Mouse (Mus musculus) embryonic facial prominence, embryonic 11.5 days (tissue): ENCODE measurements around the gene Shisa5. TPM values are rescaled to one million over a fixed set of nuclear protein-coding genes. Genes with fewer than 3 reads are reported as not detected.

Experiments
- ATAC-seq: fragments of 200-750 bp; cut with Nextera tagmentation; replicated peaks from 2 replicates; pipeline ENCODE4 v1.8.0; 2017; ENCODE audit warnings: low read depth; ENCODE audit not compliant: insufficient number of reproducible peaks, low FRiP score, low TSS enrichment
- DNase-seq: peaks from one replicate; pipeline ENCODE4 v3.0.0-alpha.2; 2015; ENCODE audit warnings: low spot score
- H3K27ac ChIP-seq: fragments of 300-500 bp; sonication (generic); replicated peaks from 2 replicates; pipeline ENCODE4 v1.5.1; 2014; ENCODE audit warnings: mild to moderate bottlenecking, low read depth, low read length, control low read depth
- H3K27me3 ChIP-seq: fragments of 300-500 bp; sonication (generic); 2 replicates; pipeline ENCODE4 v1.6.1; 2014; ENCODE audit warnings: mild to moderate bottlenecking, low read length, moderate library complexity, mixed read lengths; ENCODE audit not compliant: control insufficient read depth, insufficient read depth
- H3K36me3 ChIP-seq: fragments of 300-500 bp; sonication (generic); replicated peaks from 2 replicates; pipeline ENCODE4 v1.6.1; 2014; ENCODE audit warnings: low read depth, mild to moderate bottlenecking, low read length, moderate library complexity, mixed read lengths; ENCODE audit not compliant: control insufficient read depth, insufficient read depth
- H3K4me1 ChIP-seq: fragments of 300-500 bp; sonication (generic); 2 replicates; pipeline ENCODE4 v1.6.1; 2014; ENCODE audit warnings: low read length, mixed read lengths; ENCODE audit not compliant: control insufficient read depth, insufficient read depth
- H3K4me2 ChIP-seq: fragments of 300-500 bp; sonication (generic); 2 replicates; pipeline ENCODE4 v1.6.1; 2014; ENCODE audit warnings: low read depth, mild to moderate bottlenecking, control low read depth, low read length, moderate library complexity
- H3K4me3 ChIP-seq: fragments of 300-500 bp; sonication (generic); 2 replicates; pipeline ENCODE4 v1.5.1; 2014; ENCODE audit warnings: low read depth, low read length, control low read depth
- H3K9ac ChIP-seq: fragments of 300-500 bp; sonication (generic); replicated peaks from 2 replicates; pipeline ENCODE4 v1.6.1; 2014; ENCODE audit warnings: mild to moderate bottlenecking, control low read depth, low read length
- H3K9me3 ChIP-seq: fragments of 300-500 bp; sonication (generic); replicated peaks from 2 replicates; pipeline ENCODE4 v1.6.1; 2016; ENCODE audit warnings: mild to moderate bottlenecking, low read length, inconsistent platforms, mixed read lengths; ENCODE audit not compliant: control insufficient read depth
- WGBS: fragments of 180-500 bp; shearing (Covaris S2); extraction: QIAGEN DNeasy Blood & Tissue Kit; methylation state at CpG from one replicate; pipeline ENCODE4 v1.1.7; 2014; 5-methylcytosine and 5-hydroxymethylcytosine counted together
- polyA plus RNA-seq: library from polyadenylated mRNA; unstranded; fragments of >200 nt; fragmentation: Nextera tagmentation; extraction: Ambion mirVana; gene quantifications from 2 replicates; pipeline ENCODE4 v1.2.1, GENCODE M21; 2014

The Shisa5 gene
- polyA plus RNA-seq = 33.2 and 37.0 TPM in 2 replicates

GRCm38 (mm10) chr9:109038086-109038895 is at the start of gene Shisa5:
Gene Shisa5 (plus strand): TSS chr9:109038565.
- Histone ChIP-seq H3K9me3 (no peaks in the 10 kb centered on the region), H3K9ac (peak within 1 kb of the TSS; percentile 68), H3K4me3 (peak within 1 kb of the TSS; percentile 53), H3K27ac (no peak within 1 kb of the TSS), H3K4me1 (no peaks in the 10 kb centered on the region), H3K27me3 (no peaks in the 10 kb centered on the region), H3K4me2 (peak within 1 kb of the TSS; percentile 65), H3K36me3 (no peaks in the 10 kb centered on the region)
- peak; percentile 83 for DNase-seq
- WGBS = 1% methylated on average over 38 of the region's 40 CpGs
- ATAC-seq = peak; percentile 83

DNA sequence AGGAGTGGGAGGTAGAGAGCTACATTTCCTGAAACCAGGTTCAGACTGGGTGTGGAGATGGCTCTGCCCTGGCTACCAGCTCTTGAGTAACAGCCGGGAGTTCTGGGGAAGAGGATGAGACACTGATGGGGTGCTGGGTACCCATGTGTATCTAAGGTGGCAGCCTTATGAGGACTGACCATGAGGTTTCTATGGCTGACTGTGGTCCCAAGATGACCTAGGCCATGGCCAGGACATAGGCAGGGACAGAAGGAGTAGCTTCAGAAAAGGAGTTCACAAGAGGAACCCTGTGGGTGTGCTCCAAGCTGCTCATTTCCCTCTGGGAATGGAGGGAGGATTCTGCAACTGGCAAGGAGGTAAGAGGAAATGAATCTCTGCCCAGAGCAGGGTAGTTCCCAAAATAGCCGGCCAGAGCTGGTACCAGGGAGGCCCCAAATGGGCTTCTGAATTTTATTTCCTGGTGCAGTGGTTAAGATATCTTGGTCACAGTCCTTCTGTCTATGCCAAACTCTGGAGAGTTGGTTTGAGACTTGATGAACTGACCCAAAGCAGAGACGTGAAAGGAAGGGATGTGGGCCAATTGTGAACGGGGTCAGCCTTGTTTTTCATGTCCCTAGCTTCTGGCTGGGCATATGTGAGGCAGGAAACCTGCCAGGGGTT is 48.4 kb upstream of the Shisa5 start:
- no peaks in the 10 kb centered on the region for H3K36me3 ChIP-seq
- ATAC-seq (no peak), DNase-seq (no peak)
- H3K9me3 ChIP-seq = no peaks in the 10 kb centered on the region
- WGBS = 72% methylated on average over 4 of the region's 4 CpGs
- H3K4me3 ChIP-seq = no peak overlapping the region
- peaks cover 3% of the 10 kb centered on the region; the same call in 1 of the 2 replicates for H3K4me1 ChIP-seq
- no peak overlapping the region for H3K27ac ChIP-seq
- H3K27me3 ChIP-seq = no peaks in the 10 kb centered on the region
- H3K9ac ChIP-seq = no peak overlapping the region
- H3K4me2 ChIP-seq = no peak overlapping the region

- no peaks in the 10 kb centered on the region for H3K9me3 ChIP-seq
- H3K27me3 ChIP-seq = no peaks in the 10 kb centered on the region
- H3K4me2 ChIP-seq = no peak overlapping the region
- no peak overlapping the region for H3K4me3 ChIP-seq
- H3K27ac ChIP-seq = no peak overlapping the region
- H3K9ac ChIP-seq = no peak overlapping the region
- H3K36me3 ChIP-seq = no peaks in the 10 kb centered on the region
- ATAC-seq (no peak), DNase-seq (peak; percentile 49)
- WGBS = 48% methylated on average over 7 of the region's 7 CpGs
- H3K4me1 ChIP-seq = peaks cover 3% of the 10 kb centered on the region; the same call in 1 of the 2 replicates
Observed at GRCm38 (mm10) chr9:108990462-108990820, 47.9 kb upstream of the Shisa5 start.

DNA sequence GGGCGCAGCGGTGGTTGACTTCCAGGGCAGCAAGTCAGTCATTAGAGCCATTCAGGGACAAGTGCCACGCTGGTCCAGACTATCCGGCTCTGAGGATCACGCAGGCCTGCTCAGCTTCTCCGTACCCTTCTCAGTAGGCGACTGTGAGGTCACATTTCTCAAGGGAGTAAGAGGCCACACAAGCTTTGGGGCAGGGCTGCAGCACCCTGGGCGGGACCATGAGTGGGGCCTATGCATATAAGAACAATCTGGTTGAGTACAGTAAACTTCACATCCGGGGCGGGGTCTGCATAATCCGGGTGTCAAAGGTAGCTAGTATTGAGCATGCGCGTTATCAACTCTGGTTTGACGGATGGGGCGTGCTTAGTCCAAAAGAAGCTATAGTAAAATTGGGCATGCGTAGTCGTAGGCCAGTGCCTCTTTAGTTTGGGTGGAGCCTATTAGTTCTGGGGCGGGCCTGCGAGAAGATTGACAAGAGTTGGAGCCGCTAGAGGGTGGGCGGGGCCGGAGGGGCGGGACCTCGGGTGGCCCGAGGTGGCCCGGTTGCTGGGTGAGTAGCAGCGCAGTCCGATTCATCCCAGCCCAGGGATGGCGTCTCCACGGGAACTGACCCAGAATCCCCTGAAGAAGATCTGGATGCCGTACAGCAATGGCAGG is 46.8 kb upstream of the Shisa5 start, which contains the start of gene Pfkfb4:
Gene Pfkfb4 (plus strand): TSS at position 351 of the 657 bp plus-strand sequence.
- peak within 1 kb of the TSS; percentile 51 for H3K4me3 ChIP-seq
- WGBS = 2% methylated on average over 31 of the region's 31 CpGs
- no peaks in the 10 kb centered on the region for H3K27me3 ChIP-seq
- ATAC-seq (peak; percentile 95), DNase-seq (peak; percentile 99)
- H3K4me2 ChIP-seq = peak within 1 kb of the TSS; percentile 78
- no peaks in the 10 kb centered on the region for H3K9me3 ChIP-seq
- H3K9ac ChIP-seq = peak within 1 kb of the TSS; percentile 61
- H3K27ac ChIP-seq = peak within 1 kb of the TSS; percentile 68
- H3K36me3 ChIP-seq = no peaks in the 10 kb centered on the region
- peaks cover 3% of the 10 kb centered on the region; the same call in 1 of the 2 replicates for H3K4me1 ChIP-seq

- 10% methylated on average over 18 of the region's 18 CpGs for WGBS
- no peaks in the 10 kb centered on the region for H3K27me3 ChIP-seq
- H3K36me3 ChIP-seq = no peaks in the 10 kb centered on the region
- DNase-seq (no peak), ATAC-seq (0 out of 2 replicates have a peak, but pooled peaks have one; percentile 7)
- no peak overlapping the region for H3K27ac ChIP-seq
- H3K4me1 ChIP-seq = peaks cover 3% of the 10 kb centered on the region; the same call in 1 of the 2 replicates
- H3K9me3 ChIP-seq = no peaks in the 10 kb centered on the region
- H3K4me3 ChIP-seq = peak overlapping the region; percentile 51
- H3K4me2 ChIP-seq = peak overlapping the region; percentile 78
- H3K9ac ChIP-seq = peak overlapping the region; percentile 56
Observed at GRCm38 (mm10) chr9:108992085-108992469, 46.3 kb upstream of the Shisa5 start.

- Histone ChIP-seq H3K4me2 (no peak overlapping the region; the same call in 1 of the 2 replicates), H3K36me3 (no peaks in the 10 kb centered on the region), H3K9me3 (no peaks in the 10 kb centered on the region), H3K27ac (no peak overlapping the region), H3K4me3 (no peak overlapping the region), H3K9ac (no peak overlapping the region), H3K27me3 (no peaks in the 10 kb centered on the region), H3K4me1 (peaks cover 3% of the 10 kb centered on the region; the same call in 1 of the 2 replicates)
- DNase-seq (no peak), ATAC-seq (no peak)
- 84% methylated on average over 9 of the region's 9 CpGs for WGBS
Observed at GRCm38 (mm10) chr9:108992620-108993361, 45.6 kb upstream of the Shisa5 start.

GRCm38 (mm10) chr9:108996411-108996810 is 42.0 kb upstream of the Shisa5 start:
- ATAC-seq = no peak
- WGBS = 77% methylated on average over 9 of the region's 9 CpGs

More at GRCm38 (mm10) chr9:108996411-108996810, 42.0 kb upstream of the Shisa5 start:
- Histone ChIP-seq H3K4me3 (no peak overlapping the region), H3K9ac (no peak overlapping the region), H3K4me1 (no peaks in the 10 kb centered on the region), H3K4me2 (no peak overlapping the region), H3K36me3 (no peaks in the 10 kb centered on the region), H3K9me3 (no peaks in the 10 kb centered on the region), H3K27ac (no peak overlapping the region), H3K27me3 (no peaks in the 10 kb centered on the region)
- no peak for DNase-seq
